Mouse (Mus musculus): ENCODE measurements around the gene Nubpl. TPM values are rescaled to one million over a fixed set of nuclear protein-coding genes. Genes with fewer than 3 reads are reported as not detected.

The Nubpl gene
- polyA plus RNA-seq, 1 experiment = 6.8 TPM

DNA sequence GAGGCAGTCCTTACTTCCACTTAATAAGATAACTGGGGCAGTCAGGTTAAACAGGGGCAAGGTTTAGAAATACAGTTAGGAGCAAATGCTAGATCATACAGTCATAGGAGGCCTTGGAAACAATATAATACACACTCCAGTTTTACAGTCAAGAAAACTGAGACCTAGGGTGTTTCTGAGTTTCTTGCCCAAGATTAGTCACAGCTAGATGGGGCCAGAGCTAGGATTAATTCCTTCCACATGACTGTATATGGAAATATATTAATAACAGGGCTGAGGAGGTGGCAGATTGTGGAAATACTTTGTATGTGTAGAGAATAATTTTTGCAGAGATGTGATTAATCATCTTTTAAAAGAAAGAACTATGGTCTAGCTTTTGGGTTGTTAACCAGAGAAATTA lies 186.9 kb downstream of the Nubpl start:
- Histone ChIP-seq H3K4me1 (ENCODE audit: control insufficient read depth, insufficient read depth, low read length) (peaks cover 7% of the 10 kb centered on the region; the same call in 1 of the 2 replicates), H3K27ac (ENCODE audit: insufficient read depth, low read depth, low read length) (no peak overlapping the region), H3K4me3 (ENCODE audit: insufficient read depth, low read length) (no peak overlapping the region)
- no peak for TF ChIP-seq POLR2A (IDR thresholded peaks at IDR 0.05; ENCODE audit: borderline replicate concordance, low read depth, low read length)
- TF ChIP-seq CTCF (IDR thresholded peaks at IDR 0.05; ENCODE audit: low read depth, low read length) = no peak

DNA sequence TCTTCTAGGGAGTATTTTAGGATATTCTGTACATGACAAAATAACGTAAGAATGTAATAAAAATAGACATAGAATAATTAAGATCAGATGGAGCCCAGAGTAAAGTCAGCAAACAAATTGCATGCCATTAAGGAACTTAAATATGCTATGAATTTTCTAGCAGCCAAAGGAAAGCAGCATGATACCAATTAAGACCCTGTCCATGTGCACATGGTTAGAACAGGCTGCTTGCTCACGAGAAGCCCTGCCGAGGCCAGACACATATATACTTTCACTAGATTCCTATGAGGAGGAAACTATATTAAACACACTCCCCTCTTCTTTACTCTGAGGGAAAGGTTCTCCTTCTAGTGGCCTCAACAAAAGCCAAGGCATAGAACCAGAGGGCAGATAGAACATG lies 189.3 kb downstream of the Nubpl start:
- TF ChIP-seq CTCF (IDR thresholded peaks at IDR 0.05; ENCODE audit: low read depth, low read length) (no peak), POLR2A (IDR thresholded peaks at IDR 0.05; ENCODE audit: borderline replicate concordance, low read depth, low read length) (no peak)
- H3K27ac ChIP-seq (ENCODE audit: insufficient read depth, low read depth, low read length) = no peak overlapping the region

GRCm38 (mm10) chr12:52288537-52288936 lies 191.0 kb downstream of the Nubpl start:
- H3K27ac ChIP-seq (ENCODE audit: insufficient read depth, low read depth, low read length) = no peak overlapping the region
- peaks cover 6% of the 10 kb centered on the region for H3K4me1 ChIP-seq (ENCODE audit: control insufficient read depth, insufficient read depth, low read length)
- TF ChIP-seq CTCF (IDR thresholded peaks at IDR 0.05; ENCODE audit: low read depth, low read length) = no peak
- no peak for TF ChIP-seq POLR2A (IDR thresholded peaks at IDR 0.05; ENCODE audit: borderline replicate concordance, low read depth, low read length)
- no peak overlapping the region for H3K4me3 ChIP-seq (ENCODE audit: insufficient read depth, low read length)

More for the DNA sequence above, 189.3 kb downstream of the Nubpl start:
- Histone ChIP-seq H3K4me1 (ENCODE audit: control insufficient read depth, insufficient read depth, low read length) (peaks cover 8% of the 10 kb centered on the region), H3K4me3 (ENCODE audit: insufficient read depth, low read length) (no peak overlapping the region)

DNA sequence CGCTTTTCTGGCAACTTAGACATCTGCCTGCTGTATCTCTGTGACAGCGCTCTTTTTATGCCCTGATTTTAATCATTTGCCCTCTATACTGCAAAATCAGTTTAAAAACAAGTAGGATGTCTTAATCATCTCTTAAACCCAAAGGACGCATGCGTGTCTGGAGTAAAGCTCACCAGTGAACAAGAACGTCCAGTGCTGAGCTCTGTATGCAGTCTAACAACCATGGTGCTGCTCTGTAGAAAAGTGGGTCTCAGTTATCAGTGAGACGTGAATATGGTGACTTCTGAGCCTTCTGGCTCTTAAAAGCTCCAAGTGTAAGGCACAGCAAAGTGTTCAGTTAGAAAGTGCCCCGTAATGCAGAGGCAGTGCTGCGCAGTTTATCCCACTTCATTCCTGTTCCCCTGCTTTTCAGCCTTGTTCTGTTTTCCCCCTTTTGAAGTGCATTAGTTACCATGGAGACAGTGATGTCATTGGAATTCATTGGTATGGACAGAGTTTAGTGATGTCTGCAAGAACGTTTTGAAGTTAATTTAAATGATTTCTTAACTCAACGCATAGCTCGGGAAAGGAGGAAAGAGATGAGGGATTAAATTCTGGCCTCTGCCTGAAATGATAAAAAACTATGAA lies 191.5 kb downstream of the Nubpl start:
- TF ChIP-seq CTCF (IDR thresholded peaks at IDR 0.05; ENCODE audit: low read depth, low read length) = no peak
- TF ChIP-seq POLR2A (IDR thresholded peaks at IDR 0.05; ENCODE audit: borderline replicate concordance, low read depth, low read length) = no peak
- peaks cover 4% of the 10 kb centered on the region for H3K4me1 ChIP-seq (ENCODE audit: control insufficient read depth, insufficient read depth, low read length)
- H3K4me3 ChIP-seq (ENCODE audit: insufficient read depth, low read length) = no peak overlapping the region
- no peak overlapping the region for H3K27ac ChIP-seq (ENCODE audit: insufficient read depth, low read depth, low read length)

DNA sequence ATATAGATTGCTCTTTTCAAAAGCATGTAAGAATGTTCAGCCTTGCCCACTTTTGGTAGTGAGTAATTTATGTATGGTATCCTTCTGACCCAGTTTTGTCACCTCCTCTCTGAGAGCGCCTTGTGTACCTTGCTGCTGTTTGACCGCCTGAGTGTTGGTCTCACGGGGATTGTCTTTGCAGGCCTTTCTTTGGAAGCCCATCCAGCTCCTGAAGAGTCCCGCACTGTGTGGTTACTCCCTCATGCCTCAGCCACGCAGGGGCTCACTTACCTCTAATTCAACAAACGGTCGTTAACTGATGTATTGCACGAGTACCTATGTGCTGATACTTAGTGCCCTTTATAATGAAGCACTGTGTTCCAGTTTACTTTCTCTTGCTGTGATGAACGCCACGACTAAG lies 192.1 kb downstream of the Nubpl start:
- no peak overlapping the region for H3K27ac ChIP-seq (ENCODE audit: insufficient read depth, low read depth, low read length)
- H3K4me3 ChIP-seq (ENCODE audit: insufficient read depth, low read length) = no peak overlapping the region
- TF ChIP-seq POLR2A (IDR thresholded peaks at IDR 0.05; ENCODE audit: borderline replicate concordance, low read depth, low read length) (no peak), CTCF (IDR thresholded peaks at IDR 0.05; ENCODE audit: low read depth, low read length) (no peak)
- peaks cover 4% of the 10 kb centered on the region for H3K4me1 ChIP-seq (ENCODE audit: control insufficient read depth, insufficient read depth, low read length)

- Histone ChIP-seq H3K4me1 (ENCODE audit: control insufficient read depth, insufficient read depth, low read length) (peaks cover 4% of the 10 kb centered on the region), H3K27ac (ENCODE audit: insufficient read depth, low read depth, low read length) (no peak overlapping the region), H3K4me3 (ENCODE audit: insufficient read depth, low read length) (no peak overlapping the region)
- TF ChIP-seq CTCF (IDR thresholded peaks at IDR 0.05; ENCODE audit: low read depth, low read length) = no peak
- no peak for TF ChIP-seq POLR2A (IDR thresholded peaks at IDR 0.05; ENCODE audit: borderline replicate concordance, low read depth, low read length)
Observed at GRCm38 (mm10) chr12:52293931-52294330, 196.4 kb downstream of the Nubpl start.

DNA sequence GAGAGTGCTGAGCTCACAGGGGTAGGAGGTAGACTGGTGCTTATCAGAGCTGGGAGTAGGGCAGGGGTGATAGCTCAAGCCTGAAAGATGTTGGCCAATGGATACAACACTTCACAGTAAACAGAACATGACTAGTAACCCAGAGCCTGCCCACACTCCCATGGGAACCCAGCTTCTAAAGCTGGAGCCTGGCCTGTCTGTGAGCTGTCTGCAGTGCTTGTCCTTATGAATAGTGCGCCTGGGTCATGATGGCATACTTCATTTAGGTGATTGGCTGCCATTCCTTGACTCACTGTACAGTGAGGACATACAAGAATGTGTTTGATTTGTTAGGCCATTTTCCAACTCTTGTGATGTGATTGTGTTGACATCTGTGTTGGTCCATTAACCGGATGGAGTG lies 200.5 kb downstream of the Nubpl start:
- no peak overlapping the region for H3K4me3 ChIP-seq (ENCODE audit: insufficient read depth, low read length)

GRCm38 (mm10) chr12:52298683-52299082 lies 201.1 kb downstream of the Nubpl start:
- no peaks in the 10 kb centered on the region for H3K4me1 ChIP-seq (ENCODE audit: control insufficient read depth, insufficient read depth, low read length)
- TF ChIP-seq CTCF (IDR thresholded peaks at IDR 0.05; ENCODE audit: low read depth, low read length) (no peak), POLR2A (IDR thresholded peaks at IDR 0.05; ENCODE audit: borderline replicate concordance, low read depth, low read length) (no peak)
- H3K4me3 ChIP-seq (ENCODE audit: insufficient read depth, low read length) = no peak overlapping the region
- no peak overlapping the region for H3K27ac ChIP-seq (ENCODE audit: insufficient read depth, low read depth, low read length)

More for the DNA sequence above, 200.5 kb downstream of the Nubpl start:
- no peak for TF ChIP-seq CTCF (IDR thresholded peaks at IDR 0.05; ENCODE audit: low read depth, low read length)
- no peak for TF ChIP-seq POLR2A (IDR thresholded peaks at IDR 0.05; ENCODE audit: borderline replicate concordance, low read depth, low read length)
- H3K27ac ChIP-seq (ENCODE audit: insufficient read depth, low read depth, low read length) = no peak overlapping the region
- H3K4me1 ChIP-seq (ENCODE audit: control insufficient read depth, insufficient read depth, low read length) = no peaks in the 10 kb centered on the region

GRCm38 (mm10) chr12:52302961-52303360 lies 205.4 kb downstream of the Nubpl start:
- H3K4me3 ChIP-seq (ENCODE audit: insufficient read depth, low read length) = no peak overlapping the region
- TF ChIP-seq POLR2A (IDR thresholded peaks at IDR 0.05; ENCODE audit: borderline replicate concordance, low read depth, low read length) (no peak), CTCF (IDR thresholded peaks at IDR 0.05; ENCODE audit: low read depth, low read length) (no peak)
- H3K27ac ChIP-seq (ENCODE audit: insufficient read depth, low read depth, low read length) = no peak overlapping the region
- H3K4me1 ChIP-seq (ENCODE audit: control insufficient read depth, insufficient read depth, low read length) = peaks cover 9% of the 10 kb centered on the region

- Histone ChIP-seq H3K4me1 (ENCODE audit: control insufficient read depth, insufficient read depth, low read length) (peaks cover 12% of the 10 kb centered on the region), H3K27ac (ENCODE audit: insufficient read depth, low read depth, low read length) (no peak overlapping the region), H3K4me3 (ENCODE audit: insufficient read depth, low read length) (no peak overlapping the region)
- TF ChIP-seq POLR2A (IDR thresholded peaks at IDR 0.05; ENCODE audit: borderline replicate concordance, low read depth, low read length) (no peak), CTCF (IDR thresholded peaks at IDR 0.05; ENCODE audit: low read depth, low read length) (no peak)
Observed at GRCm38 (mm10) chr12:52306348-52306747, 208.8 kb downstream of the Nubpl start.

Data from bone marrow macrophage, adult 2 months (primary cell).